Mouse (Mus musculus) A20 (cell line): ENCODE measurements at regions not wholly inside any gene's neighbourhood (a gene's known extent, or its start where the extent isn't known, plus 50 kb on each side); places are given as distances from the start of the nearest gene placed in this dataset.

Experiments
- DNase-seq: peaks from one replicate; pipeline ENCODE4 v3.0.0-alpha.2; 2011; ENCODE audit warnings: low read depth, low spot score

DNA sequence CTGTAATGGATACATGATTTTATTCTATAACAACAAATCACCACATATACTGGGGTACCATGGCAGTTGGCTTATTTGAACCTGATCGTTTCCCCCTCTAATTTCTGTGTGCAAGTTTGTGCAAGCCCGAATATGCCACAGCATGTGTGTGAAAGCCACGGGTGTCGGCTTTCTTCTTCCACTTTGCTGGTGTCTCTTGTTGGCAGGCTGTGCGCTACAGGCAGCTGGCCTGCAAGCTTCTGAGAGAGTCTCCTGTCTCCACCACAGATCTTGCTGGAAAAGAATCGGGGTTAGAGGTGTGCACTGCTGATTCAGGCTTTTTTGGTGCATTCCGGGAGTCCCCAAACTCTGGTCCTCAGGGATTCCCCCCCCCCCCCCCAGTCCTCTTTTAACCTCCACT lies 142.0 kb upstream of the Kazn start:
- no peak for DNase-seq

DNA sequence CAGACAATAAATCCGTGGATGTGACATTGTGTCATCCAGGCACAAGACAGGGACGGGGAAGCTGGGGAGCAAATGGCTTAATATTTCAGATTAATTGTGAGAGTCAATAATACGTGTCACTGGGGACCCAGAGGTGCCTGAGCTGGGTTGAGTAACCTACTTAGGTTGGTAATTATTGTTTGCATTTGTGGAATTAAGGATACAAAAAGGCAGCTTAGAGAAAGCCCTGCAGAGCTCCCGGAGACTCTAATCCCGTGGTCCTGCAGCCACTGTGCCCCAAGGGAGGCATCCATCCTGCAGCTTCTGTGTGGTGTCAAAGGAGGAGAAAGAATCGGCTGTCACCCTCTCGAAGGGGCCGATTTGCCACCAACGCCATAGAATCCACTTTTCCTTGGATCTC lies 139.3 kb upstream of the Kazn start:
- no peak for DNase-seq

DNA sequence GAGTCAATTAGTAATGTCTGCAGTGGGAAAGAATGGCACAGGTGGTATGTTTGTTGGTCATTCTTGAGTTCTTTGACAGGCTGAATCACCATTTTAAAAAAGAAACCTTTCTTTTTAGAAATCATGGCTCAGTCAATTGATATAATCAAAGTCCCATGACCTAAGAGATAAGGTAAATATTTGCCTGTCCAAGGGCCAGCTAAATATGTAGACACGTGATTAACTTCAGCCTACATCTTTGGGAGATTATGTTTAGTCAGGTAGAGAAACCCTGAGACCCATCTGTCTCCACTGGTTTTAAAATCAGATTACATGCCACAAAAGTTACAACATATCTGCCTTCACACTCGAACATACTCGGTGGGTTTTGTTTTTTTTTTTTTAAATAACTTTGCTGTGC lies 128.6 kb upstream of the Kazn start:
- DNase-seq: no peak

DNA sequence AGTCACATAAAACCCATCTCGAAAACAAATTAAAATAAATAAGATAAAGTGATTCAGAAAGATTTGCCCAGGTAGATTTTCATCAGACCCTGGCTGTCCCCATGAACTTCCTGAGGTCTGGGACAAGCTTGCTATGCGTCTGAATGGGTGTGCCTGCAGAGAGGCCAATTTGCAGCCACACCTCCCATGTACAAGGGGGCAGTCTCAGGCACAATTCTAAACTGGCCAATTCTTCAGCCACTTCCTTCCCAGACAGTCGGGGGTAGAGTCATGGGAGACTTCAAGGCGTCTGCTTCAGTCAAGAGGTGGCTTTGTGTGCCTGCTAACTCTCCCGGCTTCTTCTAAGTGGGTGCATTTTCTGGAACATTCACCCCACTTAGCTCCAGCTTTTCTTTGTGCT lies 122.9 kb upstream of the Kazn start:
- DNase-seq: no peak

DNA sequence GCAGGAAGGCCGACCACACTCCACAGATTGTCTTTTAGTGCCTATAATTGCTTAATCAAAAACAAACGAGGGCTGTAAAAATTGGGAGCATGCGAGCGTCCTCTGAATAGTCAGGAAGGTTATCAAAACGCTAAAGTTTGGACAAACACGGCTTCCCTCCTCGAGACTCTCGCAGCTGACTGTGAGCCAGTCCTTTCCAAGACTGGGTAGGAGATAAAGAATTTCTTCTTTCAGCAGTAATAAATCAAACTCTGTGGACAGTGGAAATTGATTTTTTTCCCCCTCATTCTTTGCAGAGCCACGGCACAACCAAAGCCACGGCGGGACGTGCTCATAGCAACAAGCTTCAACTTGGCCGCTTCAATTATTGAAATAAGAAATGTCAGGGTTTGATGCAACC lies 119.7 kb upstream of the Kazn start:
- DNase-seq: no peak

DNA sequence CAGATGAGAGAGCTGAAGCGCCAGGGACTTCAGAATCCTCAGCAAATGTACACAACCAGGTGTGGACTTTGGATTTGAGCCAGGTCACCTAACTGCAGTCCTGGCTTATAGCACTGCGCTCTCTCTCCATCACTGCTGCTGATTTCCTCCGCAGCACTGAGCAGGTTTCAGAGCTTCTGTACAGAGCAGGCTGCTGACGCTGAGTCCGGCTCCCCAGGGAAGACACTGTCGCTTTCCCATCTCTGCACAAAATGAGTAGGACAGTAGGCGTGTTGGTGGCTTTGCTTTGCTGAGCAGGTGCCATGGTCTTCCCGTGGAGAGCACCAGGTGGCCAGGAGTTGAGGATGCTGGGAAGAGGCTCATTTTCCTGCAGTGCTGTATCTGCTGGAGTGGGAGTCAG lies 116.2 kb upstream of the Kazn start:
- DNase-seq: no peak

DNA sequence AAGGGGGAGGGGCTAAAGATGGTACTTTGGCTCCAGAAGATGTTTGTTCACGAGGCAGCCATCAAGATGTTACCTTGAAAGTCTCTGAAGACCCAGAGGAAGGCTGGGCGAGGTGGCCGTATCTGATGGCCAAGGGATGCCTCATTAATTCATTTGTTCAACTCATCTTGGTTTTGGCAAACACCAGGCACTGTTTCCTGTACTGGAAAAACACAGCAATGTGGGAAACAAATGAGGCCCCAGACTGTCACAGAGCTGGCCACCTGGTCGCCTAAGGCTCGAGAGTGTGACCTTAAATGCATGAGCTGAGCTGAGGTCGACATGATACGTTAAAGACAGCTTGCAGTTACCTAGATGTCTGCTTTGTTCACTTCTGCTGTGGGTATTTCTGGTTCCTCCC lies 114.3 kb upstream of the Kazn start:
- no peak for DNase-seq

DNA sequence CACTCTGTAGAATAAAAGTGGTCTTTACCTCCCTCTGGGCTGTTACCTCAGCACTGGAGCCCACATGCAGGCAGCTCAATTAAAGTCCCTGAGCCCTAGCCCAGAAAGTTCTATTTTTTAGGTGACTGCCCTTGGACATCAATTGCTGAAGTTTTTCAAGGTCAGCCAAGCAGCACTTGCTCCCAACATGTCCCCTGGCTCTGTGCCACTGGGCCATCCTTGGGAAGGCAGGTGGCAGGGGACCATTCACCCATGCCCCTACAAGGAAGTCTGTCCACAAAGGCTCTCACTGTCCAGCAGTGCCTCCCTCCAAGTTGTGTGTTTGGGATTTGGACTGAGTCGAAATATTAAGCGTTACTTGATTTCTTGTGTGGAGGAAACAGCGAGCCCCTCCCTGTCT lies 112.6 kb upstream of the Kazn start:
- DNase-seq: no peak

DNA sequence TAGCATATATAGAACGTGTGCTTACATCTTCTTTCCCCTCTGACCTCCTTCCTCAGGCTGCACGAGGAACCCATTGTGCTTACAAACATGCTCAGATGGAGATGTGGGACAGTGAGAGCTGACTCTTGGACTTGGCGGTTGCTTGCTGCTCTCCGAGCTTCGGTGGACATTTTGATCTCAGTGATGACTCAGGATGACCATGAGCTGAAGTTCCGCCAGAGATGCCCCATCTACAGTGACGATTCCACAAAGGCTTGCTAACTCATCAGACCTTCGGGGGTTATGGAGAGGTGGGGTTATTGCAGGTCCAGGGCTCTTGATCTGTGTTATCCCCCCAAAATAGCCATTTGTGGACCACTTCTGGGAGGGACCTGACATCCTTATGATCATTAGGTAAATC lies 111.8 kb upstream of the Kazn start:
- DNase-seq: no peak

DNA sequence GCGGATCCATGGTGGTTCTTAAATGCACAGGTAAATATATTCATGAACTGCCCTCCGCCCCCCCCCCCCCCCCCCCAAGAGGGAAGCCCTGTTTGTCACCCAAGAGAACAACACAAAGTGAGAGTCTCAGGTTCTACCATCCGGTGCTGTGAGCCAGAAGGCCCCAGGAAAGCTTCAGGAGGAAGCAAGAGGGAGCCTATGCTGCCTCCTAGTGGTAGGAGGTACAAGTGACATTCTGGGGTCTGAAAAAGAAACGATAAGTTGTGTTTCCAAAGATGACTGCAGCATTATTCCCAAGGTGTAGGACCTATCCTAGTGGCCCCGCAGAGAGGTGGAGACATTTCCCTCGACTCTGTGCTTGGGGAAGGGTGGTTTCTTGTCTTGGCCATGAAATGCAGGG lies 109.7 kb upstream of the Kazn start:
- DNase-seq: peak; percentile 56

DNA sequence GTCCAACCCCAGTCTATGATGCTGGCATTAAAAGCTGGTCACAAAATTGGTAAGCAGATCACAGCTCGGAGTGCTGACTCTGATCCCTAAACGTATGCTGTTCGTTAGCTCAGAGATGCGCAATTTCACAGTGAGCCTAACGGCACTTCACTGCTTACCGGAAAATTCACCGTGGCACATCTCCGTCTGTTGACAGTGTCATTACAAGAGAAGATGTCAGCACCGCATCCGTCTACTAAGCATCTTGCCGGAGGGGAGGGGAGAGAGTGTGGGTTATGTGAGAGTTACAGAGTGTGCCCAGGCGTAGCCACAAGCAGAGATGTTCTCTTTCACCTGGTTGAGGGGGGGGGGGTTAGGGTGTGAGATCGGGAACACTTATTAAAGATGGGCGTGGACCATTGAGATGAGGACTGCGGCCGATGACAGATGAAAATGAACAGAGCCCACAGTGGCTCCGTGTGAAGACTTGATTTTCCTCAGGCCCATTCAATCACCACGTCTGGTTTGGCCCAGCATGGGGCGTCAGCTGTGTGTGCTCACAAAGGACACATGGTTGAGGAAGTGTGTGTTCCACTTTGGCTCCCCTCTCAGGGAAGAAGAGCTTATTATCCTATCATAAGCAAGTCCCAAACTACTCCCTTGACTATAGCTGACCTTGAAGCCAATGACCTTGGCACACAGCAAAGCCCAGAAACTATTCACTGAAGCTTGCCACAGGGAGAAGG lies 103.4 kb upstream of the Kazn start:
- DNase-seq: no peak

DNA sequence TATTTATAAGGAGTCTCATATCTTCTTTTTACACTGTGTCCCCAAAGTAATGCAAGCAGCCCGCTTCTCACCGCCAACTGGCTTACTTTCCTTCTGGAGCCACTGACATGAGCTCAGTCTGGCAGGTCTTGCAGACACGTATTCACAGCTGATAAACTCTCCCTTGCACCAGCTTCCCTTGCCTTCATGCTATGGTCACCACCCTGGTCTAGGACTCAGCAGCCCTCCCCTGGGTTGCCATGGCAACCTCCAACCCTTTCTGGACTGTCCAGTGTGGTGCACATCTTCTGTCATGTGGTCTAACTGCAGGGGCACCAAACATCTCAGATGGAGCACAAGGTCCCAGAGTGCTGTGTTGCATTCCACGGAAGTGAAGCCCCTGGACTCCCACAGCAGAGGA lies 102.1 kb upstream of the Kazn start:
- no peak for DNase-seq

DNA sequence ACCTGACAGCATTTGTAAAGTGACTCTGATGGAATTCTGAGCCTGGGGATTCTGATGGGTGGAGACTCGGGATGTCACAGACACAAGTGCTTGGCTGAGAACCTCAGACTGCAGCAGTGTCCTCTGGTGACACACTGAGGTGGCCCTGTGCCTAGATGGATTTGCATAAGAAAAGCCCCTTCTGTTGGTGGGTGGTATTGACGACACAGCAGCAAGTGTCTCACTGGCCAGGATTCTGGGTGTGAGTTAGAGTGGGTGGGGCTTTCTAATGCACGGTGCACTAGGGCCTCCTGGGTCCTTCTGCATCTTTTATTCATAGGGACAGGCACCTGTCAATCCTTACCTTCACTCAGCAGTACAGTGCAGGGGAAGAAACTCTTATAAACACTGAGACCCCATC lies 100.9 kb upstream of the Kazn start:
- DNase-seq: peak; percentile 36

DNA sequence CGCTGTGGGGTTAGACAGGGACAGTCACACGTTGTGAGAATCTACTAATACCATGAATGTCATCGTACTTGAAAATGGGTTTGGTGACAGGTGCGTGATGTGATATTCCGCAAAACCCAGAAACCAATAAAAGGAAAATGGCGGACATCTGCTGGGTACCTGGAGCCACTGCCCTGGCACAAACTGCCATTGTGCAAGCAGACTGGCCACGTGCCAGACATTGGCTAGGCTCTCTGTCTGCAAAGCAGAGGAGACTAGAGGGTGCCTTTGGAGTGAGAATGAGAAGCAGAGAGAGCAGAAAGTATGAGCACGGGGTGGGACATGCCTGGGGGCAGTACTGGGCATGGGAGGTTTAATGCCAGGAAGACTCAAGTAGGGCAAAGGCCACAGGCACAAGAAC lies 98.5 kb upstream of the Kazn start:
- no peak for DNase-seq

DNA sequence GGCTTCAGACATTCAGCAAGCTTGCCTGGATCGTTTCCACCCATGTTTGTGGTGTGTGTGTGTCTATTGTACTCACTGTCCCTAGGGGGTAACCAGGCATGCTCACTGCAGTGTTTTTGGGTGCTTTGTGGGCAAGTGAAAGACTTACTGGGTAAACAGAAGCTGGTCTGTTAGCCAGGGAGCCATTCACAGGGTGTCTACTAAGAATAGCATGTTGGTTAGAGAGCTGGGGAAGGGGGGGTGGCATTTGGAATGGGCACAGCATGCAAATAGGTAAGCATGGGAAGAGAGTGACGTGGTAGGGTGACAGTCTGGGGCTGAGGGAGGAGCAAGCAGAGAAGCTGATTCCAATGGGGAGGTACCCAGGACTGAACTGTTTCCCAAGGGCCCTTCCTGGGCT lies 97.7 kb upstream of the Kazn start:
- DNase-seq: no peak

DNA sequence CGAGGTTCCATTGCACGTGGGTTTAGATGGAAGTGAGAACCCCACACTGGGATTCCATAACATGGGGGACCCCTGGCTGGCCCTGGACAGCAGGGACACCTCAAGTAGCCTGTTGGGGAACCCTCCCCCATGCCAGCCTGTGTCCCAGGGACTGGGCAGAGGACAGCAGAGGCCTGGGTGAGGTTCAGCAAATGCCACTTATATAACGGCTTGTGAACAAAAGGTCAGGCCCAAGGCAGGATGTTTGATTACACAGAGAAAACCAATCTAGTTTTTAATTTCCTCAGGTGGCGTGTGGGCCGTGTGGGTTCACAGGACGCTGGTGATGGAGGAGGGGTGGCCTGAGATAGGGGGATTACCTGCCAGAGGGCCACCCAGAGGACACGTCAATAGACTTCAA lies 94.9 kb upstream of the Kazn start:
- no peak for DNase-seq

DNA sequence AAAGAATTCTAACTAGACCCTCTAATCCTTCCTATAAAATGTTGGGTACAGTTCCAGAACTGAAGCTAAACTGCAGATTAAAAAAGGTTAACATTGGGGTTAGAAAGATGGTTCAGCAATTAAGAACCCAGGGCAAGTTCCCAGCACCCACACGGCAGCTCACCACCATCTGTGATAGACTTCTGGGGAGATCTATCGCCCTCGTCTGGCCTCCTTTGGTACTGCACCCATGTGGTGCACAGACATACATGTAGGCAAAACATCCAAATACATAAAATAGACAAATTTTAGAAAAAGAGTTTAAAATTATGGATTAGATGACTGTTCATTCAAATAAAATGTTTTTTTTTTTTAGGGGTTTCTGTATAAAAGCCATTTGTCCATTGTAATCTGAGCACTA lies 91.4 kb upstream of the Kazn start:
- DNase-seq: peak; percentile 8

DNA sequence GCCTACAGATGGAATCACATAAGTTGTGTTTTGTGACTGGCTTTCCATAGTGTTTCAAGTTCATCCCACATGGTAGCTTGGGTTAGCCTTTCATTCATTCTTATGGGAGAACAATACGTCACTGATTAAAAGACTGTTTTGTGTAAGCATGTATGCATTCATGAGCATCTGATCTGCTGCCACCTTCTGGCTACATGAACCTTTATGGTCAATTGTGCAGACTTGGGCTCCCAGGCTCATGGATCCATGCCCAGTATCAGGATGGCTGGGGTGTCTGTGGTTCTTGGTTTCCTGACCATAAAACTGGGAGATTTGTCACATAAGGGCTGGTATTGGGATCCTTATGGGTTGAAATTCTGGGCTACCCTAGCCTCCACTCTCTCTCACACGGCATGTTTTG lies 90.4 kb upstream of the Kazn start:
- no peak for DNase-seq

DNA sequence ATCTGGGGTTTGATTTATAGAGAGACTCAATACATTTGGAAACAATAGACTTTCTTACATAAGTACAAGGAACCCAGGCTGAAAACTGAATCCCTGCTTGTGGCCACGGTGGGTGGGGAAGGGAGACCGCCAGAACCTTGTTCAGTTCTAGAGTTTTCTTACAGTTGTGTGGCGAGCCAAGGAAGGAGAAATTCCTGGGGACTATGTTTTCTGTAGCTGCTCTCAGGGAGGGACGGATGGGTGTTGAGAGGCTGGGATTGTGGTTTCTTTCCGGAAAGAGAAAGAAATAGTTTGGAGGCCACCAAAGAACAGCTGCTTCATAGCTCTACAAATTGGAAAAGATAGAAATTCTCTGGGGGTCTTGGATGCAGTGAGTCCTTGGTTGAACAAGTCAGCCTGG lies 87.3 kb upstream of the Kazn start:
- no peak for DNase-seq

DNA sequence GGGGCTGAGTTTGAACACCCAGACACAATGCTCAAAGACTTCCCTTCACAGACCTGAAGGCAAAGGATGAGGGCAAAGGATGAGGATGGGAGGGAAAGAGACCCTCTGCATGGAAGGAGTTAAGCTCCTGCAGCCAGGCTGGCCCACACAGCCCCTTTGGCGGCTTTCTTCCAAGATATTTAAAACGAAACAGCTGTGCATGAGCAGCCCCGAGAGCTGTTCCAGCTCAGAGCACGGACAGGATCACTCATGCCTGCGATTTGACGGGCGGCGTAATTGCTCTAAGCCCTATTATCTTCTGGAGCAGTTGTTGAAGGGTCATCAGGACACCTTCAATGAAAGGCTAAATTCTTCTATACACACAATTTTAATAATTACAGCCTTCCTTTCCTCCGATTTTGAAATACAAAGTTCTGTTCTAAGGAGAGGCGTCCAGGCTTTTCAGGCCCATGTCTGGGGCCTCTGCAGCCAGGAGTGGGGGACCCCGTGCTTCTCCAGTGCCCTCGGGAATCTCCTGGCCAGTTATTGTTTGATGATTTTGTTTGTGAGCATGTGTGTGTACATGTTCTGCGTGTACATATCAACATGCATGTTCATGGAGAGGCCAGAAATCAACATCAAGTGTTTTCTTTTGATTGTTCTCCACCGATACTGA lies 82.1 kb upstream of the Kazn start:
- DNase-seq: no peak

DNA sequence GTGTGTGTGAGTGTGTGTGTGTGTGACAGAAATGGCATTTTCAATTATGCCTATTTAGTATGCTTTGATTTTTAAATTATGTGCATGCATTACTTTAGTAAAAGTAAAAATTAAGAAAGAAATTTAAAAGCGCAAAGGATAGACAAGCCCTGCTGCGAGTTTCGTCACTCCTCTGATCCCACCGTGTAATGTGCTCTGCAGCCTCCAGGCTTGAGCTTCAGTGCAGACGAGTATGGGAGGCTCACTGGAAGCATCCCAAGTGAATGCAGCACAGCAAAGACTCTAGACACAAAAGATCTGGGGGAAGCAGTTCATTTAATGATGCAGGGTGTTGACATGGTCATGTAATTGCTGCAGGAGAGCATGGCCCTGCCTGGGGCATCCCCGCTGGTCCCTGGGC lies 71.1 kb upstream of the Kazn start:
- DNase-seq: no peak

DNA sequence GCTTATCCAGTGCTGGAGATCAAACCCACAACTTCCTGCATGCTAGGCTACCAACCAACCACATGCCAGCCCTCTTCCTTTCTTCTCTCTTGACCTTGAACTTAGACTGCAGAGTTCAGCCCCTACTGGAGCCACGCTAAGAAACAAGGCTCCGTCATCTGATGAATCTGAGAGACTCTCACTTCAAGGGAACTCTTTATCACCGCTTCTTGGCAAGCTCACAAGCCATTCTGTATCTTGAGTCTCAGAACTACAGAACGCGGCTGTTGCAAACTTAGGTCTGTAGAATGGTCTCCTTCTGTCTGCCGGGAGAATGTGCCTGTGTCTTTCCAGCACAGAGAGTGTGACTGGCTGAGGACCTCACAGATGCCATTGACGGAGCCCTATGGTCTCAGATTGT lies 69.1 kb upstream of the Kazn start:
- DNase-seq: no peak

DNA sequence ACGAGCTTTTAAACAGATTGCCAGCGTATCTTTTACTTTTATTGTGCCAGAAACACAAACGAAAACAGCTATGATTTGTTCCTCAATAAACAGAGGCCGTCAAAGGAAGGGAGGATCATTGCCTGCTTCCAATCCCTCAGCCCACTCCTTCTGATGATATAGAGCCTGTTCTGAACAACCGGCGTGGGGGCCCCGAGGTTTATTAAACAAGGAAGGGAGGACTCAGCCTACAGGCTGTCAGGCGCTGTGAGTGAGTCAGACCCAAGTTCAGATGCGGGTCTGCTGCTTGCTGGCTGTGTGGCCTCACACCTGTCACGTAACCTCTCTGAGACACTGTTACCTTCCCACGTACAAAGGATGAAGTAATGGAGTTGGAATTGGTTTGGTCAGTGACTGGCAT lies 68.1 kb upstream of the Kazn start:
- no peak for DNase-seq

DNA sequence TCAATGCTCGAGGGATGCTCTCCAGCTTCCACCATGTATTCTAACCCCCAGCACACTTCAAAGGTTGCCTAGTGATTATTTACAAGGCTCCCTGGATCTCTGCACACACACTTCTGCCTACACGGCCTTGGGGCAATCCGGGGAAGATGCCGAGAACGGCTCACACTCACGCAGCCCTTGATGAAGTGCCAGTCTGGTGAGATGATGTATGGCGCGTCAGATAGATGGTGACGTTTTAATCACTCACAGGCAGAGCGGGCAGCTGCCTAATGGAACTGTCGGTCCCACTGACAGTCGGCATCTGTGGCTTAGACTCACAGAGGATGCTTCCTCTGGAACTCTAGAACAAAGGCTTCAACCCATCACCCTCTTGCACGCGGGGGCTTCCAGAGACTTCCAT lies 66.9 kb upstream of the Kazn start:
- DNase-seq: no peak
